Mouse (Mus musculus) gastrocnemius, postnatal 25 days (tissue): ENCODE results near the gene Vrk1. TPM values are rescaled to one million over a fixed set of nuclear protein-coding genes. Genes with fewer than 3 reads are reported as not detected.

Experiments used
- DNase-seq: peaks from one replicate; pipeline ENCODE4 v3.0.0; 2022
- total RNA-seq, 2 experiments: library from RNA; stranded (reverse); gene quantifications; 1 replicate in 1 of 2; 2 replicates in 1 of 2; pipeline ENCODE4 v1.2.3; 2021

The Vrk1 gene
- total RNA-seq, 2 experiments from 2014 or later, result 3.0 to 3.4 TPM

GRCm38 (mm10) chr12:106124581-106124980, 114.6 kb downstream of the Vrk1 start:
- no peak for DNase-seq

Other genes starting within 250 kb of the Vrk1 start
- gene Papola, start 225.5 kb upstream of the Vrk1 start, total RNA-seq, result 10 to 100 TPM; 76.0 to 79.2 TPM